Mouse (Mus musculus): Measurements from ENCODE around the gene Gamt. TPM values are rescaled to one million over a fixed set of nuclear protein-coding genes. Genes with fewer than 3 reads are reported as not detected.

Gene Gamt
- polyA plus RNA-seq, 1 experiment from 2014 or later = 18.4 TPM

DNA sequence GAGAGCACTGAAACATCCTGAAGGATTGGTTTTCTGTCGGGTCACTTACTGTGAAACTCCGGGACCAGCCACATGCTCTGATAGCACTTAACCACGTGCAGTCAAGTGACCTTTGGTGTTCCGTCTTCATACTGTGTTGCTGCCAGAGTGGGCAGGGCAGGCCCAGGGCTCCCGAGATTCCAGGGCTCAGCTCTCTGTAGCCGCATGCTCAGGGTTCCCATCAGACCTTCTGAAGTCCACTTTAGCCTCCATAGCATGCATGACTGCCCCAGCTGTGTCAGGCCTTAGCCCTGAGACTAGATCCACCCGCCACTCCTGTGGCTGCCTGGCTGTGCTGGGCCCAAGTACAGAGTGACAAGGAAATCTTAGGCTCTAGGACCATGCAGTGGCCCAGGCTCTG, 20.5 kb upstream of the Gamt start:
- peaks cover 99% of the 10 kb centered on the region for H3K36me3 ChIP-seq
- DNase-seq (ENCODE audit: low spot score) = no peak
- H3K4me3 ChIP-seq = 0 out of 2 replicates have a peak overlapping the region, but pooled peaks have one; percentile 1
- H3K27ac ChIP-seq = 0 out of 2 replicates have a peak overlapping the region, but pooled peaks have one; percentile 15
- no peaks in the 10 kb centered on the region for H3K9me3 ChIP-seq (replicated peaks)
- H3K4me1 ChIP-seq = peaks cover 12% of the 10 kb centered on the region; the same call in 1 of the 2 replicates
- WGBS = 87% methylated on average over 7 of the region's 7 CpGs
- no peaks in the 10 kb centered on the region for H3K27me3 ChIP-seq (ENCODE audit: low read depth, poor library complexity, severe bottlenecking)

- Histone ChIP-seq H3K27me3 (ENCODE audit: low read depth, poor library complexity, severe bottlenecking) (no peaks in the 10 kb centered on the region), H3K36me3 (peaks cover 99% of the 10 kb centered on the region), H3K27ac (no peak overlapping the region; the same call in 1 of the 2 replicates), H3K4me3 (peak overlapping the region; percentile 8; the same call in 1 of the 2 replicates), H3K9me3 (replicated peaks) (no peaks in the 10 kb centered on the region), H3K4me1 (0 out of 2 replicates have a peak, but pooled peaks cover 7% of the 10 kb centered on the region)
- no peak for DNase-seq (ENCODE audit: low spot score)
- WGBS = 94% methylated on average over 12 of the region's 12 CpGs
Measured at GRCm38 (mm10) chr10:80279273-80279672, 18.5 kb upstream of the Gamt start.

- WGBS = 97% methylated on average over 9 of the region's 9 CpGs
- peaks cover 99% of the 10 kb centered on the region for H3K36me3 ChIP-seq
Measured at GRCm38 (mm10) chr10:80278390-80278789, 17.6 kb upstream of the Gamt start.

DNA sequence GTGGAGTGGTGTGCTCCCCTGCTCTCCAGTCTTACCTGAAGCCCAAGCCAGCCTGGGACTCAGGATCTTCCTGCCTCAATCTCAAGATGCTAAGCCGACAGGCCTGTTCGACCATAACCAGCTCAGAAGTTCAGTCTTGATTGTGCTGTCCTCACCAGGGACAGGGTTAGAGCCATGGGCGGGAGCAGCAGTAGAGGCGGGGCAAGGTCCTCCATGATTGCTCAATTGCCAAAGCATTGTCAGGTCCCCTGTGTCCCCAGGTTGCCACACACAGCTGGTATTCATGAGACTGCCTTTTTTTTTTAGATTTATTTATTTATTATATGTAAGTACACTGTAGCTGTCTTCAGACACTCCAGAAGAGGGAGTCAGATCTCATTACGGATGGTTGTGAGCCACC, 15.4 kb upstream of the Gamt start:
- 0 out of 2 replicates have a peak, but pooled peaks cover 14% of the 10 kb centered on the region for H3K4me1 ChIP-seq
- H3K27me3 ChIP-seq (ENCODE audit: low read depth, poor library complexity, severe bottlenecking) = no peaks in the 10 kb centered on the region
- H3K4me3 ChIP-seq = no peak overlapping the region
- DNase-seq (ENCODE audit: low spot score) = no peak
- H3K27ac ChIP-seq = no peak overlapping the region
- no peaks in the 10 kb centered on the region for H3K9me3 ChIP-seq (replicated peaks)
- H3K36me3 ChIP-seq = peaks cover 94% of the 10 kb centered on the region
- 91% methylated on average over 5 of the region's 5 CpGs for WGBS

More at GRCm38 (mm10) chr10:80278390-80278789, 17.6 kb upstream of the Gamt start:
- no peak overlapping the region for H3K27ac ChIP-seq
- no peak for DNase-seq (ENCODE audit: low spot score)
- no peaks in the 10 kb centered on the region for H3K27me3 ChIP-seq (ENCODE audit: low read depth, poor library complexity, severe bottlenecking)
- 0 out of 2 replicates have a peak, but pooled peaks cover 15% of the 10 kb centered on the region for H3K4me1 ChIP-seq
- H3K9me3 ChIP-seq (replicated peaks) = no peaks in the 10 kb centered on the region
- no peak overlapping the region for H3K4me3 ChIP-seq

DNA sequence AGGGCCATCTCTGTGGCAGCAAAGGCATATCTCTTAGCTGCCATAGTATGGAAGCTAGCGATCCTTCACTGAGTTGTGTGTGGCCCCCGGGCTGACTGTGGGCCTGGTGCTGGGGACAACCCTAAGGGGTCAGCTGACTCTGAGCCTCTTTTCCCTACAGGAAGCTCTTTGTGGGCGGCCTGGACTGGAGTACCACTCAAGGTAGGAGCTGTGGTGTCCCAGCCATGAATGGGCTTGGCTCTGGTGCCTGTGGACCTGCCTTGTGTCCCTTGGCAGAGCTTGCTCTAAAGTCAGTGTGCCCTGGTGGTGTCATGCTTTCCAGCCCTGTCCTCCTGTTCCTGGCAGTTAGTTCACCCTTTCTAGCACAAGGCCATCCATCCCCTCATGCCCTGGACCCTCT, 13.0 kb upstream of the Gamt start:
- DNase-seq (ENCODE audit: low spot score) = no peak
- Histone ChIP-seq H3K4me1 (peaks cover 20% of the 10 kb centered on the region), H3K27ac (no peak overlapping the region), H3K27me3 (ENCODE audit: low read depth, poor library complexity, severe bottlenecking) (no peaks in the 10 kb centered on the region), H3K9me3 (replicated peaks) (no peaks in the 10 kb centered on the region), H3K36me3 (peaks cover 94% of the 10 kb centered on the region), H3K4me3 (peak overlapping the region; percentile 2; the same call in 1 of the 2 replicates)
- whole genome bisulfite sequencing = 87% methylated on average over 3 of the region's 3 CpGs

GRCm38 (mm10) chr10:80271870-80272585, 11.2 kb upstream of the Gamt start:
- Histone ChIP-seq H3K4me1 (peaks cover 35% of the 10 kb centered on the region), H3K27me3 (ENCODE audit: low read depth, poor library complexity, severe bottlenecking) (no peaks in the 10 kb centered on the region), H3K4me3 (no peak overlapping the region), H3K27ac (no peak overlapping the region), H3K9me3 (replicated peaks) (no peaks in the 10 kb centered on the region), H3K36me3 (peaks cover 93% of the 10 kb centered on the region)
- WGBS = 95% methylated on average over 8 of the region's 8 CpGs
- no peak for DNase-seq (ENCODE audit: low spot score)

DNA sequence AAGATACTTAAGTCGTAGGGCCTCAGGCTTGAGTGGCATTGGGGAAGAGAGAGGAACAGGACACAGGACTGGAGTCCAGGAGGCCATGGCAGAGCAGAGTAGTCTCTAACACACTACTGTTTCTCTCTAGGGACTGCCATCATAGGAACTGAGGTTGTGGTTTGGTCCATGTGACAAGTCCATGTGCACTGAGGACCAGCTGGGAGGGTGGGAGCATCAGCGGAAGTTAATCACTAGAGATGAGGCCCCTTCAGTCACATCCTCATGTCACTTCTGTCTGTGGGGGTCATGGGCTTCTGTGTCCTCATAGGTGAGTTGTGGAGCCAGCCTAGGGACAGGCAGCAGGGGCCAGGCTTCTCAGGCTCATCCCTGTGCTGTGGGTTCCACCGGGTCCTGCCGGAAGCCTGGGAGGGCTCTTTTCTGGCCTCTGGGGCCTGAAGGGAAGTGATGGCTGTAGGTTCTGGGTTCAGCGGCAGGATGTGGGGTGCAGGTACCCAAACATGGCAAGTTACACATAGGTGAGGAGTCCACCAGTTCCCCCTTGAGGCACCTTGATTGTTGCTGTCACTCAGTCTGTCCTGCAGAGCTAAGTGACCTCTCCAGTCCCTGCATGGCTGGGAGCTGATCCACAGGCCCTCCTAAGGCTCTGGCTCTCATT, 10.5 kb upstream of the Gamt start:
- 88% methylated on average over 5 of the region's 5 CpGs for WGBS
- peaks cover 42% of the 10 kb centered on the region for H3K4me1 ChIP-seq
- H3K4me3 ChIP-seq = no peak overlapping the region
- H3K36me3 ChIP-seq = peaks cover 91% of the 10 kb centered on the region
- no peak overlapping the region for H3K27ac ChIP-seq
- H3K9me3 ChIP-seq (replicated peaks) = no peaks in the 10 kb centered on the region
- H3K27me3 ChIP-seq (ENCODE audit: low read depth, poor library complexity, severe bottlenecking) = no peaks in the 10 kb centered on the region
- no peak for DNase-seq (ENCODE audit: low spot score)

- Histone ChIP-seq H3K4me1 (peaks cover 48% of the 10 kb centered on the region), H3K4me3 (peak overlapping the region; percentile 9; the same call in 1 of the 2 replicates), H3K27ac (no peak overlapping the region), H3K9me3 (replicated peaks) (no peaks in the 10 kb centered on the region), H3K36me3 (peaks cover 87% of the 10 kb centered on the region), H3K27me3 (ENCODE audit: low read depth, poor library complexity, severe bottlenecking) (no peaks in the 10 kb centered on the region)
- 89% methylated on average over 6 of the region's 6 CpGs for WGBS
- DNase-seq (ENCODE audit: low spot score) = no peak
Measured at GRCm38 (mm10) chr10:80270734-80271181, 9.9 kb upstream of the Gamt start.

- no peaks in the 10 kb centered on the region for H3K9me3 ChIP-seq (replicated peaks)
- WGBS = 93% methylated on average over 2 of the region's 2 CpGs
- DNase-seq (ENCODE audit: low spot score) = no peak
- H3K4me1 ChIP-seq = peaks cover 51% of the 10 kb centered on the region
- H3K27ac ChIP-seq = no peak overlapping the region
- H3K36me3 ChIP-seq = peaks cover 80% of the 10 kb centered on the region
- H3K4me3 ChIP-seq = 0 out of 2 replicates have a peak overlapping the region, but pooled peaks have one; percentile 9
- H3K27me3 ChIP-seq (ENCODE audit: low read depth, poor library complexity, severe bottlenecking) = no peaks in the 10 kb centered on the region
Measured at GRCm38 (mm10) chr10:80270099-80270498, 9.3 kb upstream of the Gamt start.

GRCm38 (mm10) chr10:80265149-80265486, 4.3 kb upstream of the Gamt start:
- H3K36me3 ChIP-seq = peaks cover 35% of the 10 kb centered on the region
- no peak for DNase-seq (ENCODE audit: low spot score)
- no peaks in the 10 kb centered on the region for H3K9me3 ChIP-seq (replicated peaks)
- 1% methylated on average over 18 of the region's 18 CpGs for WGBS
- no peaks in the 10 kb centered on the region for H3K27me3 ChIP-seq (ENCODE audit: low read depth, poor library complexity, severe bottlenecking)
- H3K27ac ChIP-seq = peak overlapping the region; percentile 97
- peaks cover 60% of the 10 kb centered on the region for H3K4me1 ChIP-seq
- H3K4me3 ChIP-seq = peak overlapping the region; percentile 98

- Histone ChIP-seq H3K4me1 (peaks cover 62% of the 10 kb centered on the region), H3K27ac (peak overlapping the region; percentile 97), H3K36me3 (peaks cover 31% of the 10 kb centered on the region), H3K27me3 (ENCODE audit: low read depth, poor library complexity, severe bottlenecking) (no peaks in the 10 kb centered on the region), H3K9me3 (replicated peaks) (no peaks in the 10 kb centered on the region), H3K4me3 (peak overlapping the region; percentile 98)
- WGBS = 2% methylated on average over 81 of the region's 81 CpGs
- DNase-seq (ENCODE audit: low spot score) = peak; percentile 99
Measured at GRCm38 (mm10) chr10:80264341-80265148, 3.7 kb upstream of the Gamt start.

DNA sequence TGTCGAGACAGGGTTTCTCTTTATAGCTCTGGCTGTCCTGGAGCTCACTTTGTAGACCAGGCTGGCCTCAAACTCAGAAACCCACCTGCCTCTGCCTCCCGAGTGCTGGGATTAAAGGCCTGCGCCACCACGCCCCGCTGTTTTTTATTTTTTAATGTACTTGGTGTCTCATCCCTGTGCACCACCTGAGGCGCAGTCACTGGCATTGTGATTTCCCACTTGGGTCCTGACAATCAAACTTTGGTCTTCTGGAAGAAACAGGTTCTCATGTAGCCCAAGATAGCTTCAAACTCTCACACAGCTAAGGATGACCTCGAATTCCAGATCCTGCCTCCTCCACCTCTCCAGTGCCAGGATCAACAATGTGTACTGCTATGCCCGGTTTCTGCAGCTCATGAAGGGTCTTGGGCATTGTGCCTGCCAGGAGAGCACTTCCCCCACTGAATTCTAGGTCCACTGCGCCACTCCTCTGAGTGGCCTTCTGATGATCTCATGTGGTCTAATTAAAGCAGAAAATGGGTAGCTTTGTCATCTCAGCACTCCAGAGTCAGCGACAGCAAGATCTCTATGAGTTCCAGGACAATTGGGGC, 2.1 kb upstream of the Gamt start:
- Histone ChIP-seq H3K27me3 (ENCODE audit: low read depth, poor library complexity, severe bottlenecking) (no peaks in the 10 kb centered on the region), H3K4me3 (no peak overlapping the region), H3K9me3 (replicated peaks) (no peaks in the 10 kb centered on the region), H3K27ac (no peak overlapping the region), H3K36me3 (peaks cover 30% of the 10 kb centered on the region), H3K4me1 (peaks cover 66% of the 10 kb centered on the region)
- DNase-seq (ENCODE audit: low spot score) = no peak
- WGBS = 97% methylated on average over 10 of the region's 10 CpGs

Measured in limb, embryonic 10.5 days (tissue).